Mouse (Mus musculus): ENCODE data around the gene Ripk4.

DNA sequence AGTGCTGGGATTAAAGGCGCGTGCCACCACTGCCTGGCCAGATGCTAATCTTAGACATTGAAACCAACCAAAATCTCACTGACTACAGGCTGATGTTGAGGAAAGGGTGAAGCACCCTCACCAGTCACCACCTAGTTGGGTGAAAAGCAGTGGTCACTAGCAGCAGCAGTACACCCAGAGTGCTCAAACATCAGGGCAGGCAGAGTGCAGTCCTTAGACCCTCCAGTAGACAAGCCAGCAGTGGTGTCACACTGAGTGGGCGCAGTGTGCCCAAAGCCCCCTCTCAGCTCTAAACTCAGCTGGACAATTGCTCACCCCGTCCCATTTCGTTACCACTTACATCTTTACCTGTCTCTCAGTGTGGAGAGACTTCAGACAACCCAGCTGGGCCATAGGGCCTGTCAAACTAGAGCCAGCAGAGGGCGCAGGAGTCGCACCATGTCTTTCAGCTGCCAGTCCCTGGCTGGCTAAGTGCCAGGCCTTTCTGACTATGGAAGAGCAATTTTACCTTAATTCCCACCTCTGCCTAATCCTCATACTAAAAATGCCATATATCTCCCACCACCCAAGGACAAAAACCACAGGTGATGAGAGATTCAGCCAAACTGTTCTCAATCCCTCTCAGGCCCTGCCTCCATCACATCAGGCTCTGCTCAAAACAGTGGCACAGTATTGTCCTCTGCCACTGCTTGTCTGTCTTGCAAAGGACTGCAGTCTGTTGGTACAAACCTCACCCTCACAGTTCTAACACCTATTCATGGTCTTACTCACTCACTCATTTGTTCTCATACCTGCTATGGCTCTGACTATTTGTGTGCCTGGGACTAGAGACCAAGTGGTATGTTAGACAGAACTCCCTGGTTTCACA, 41.3 kb upstream of the Ripk4 start:
- TF ChIP-seq TAL1 (IDR thresholded peaks at IDR 0.05; ENCODE audit: low read length) = no peak
- TF ChIP-seq GATA1 (IDR thresholded peaks at IDR 0.05; ENCODE audit: low read length) = no peak
